ENCODE assay signal across 14 mouse cellular contexts in genomic region chr5:37825611-37826445, GRCm38 (mm10). TPM values are rescaled to one million over a fixed set of nuclear protein-coding genes. Genes with fewer than 3 reads are reported as not detected.
DNase-seq lines count a peak whose midpoint lies in the region; ATAC-seq lines count a peak whose summit lies in the region.
"Had no signal": no experiment of that assay in that cellular context is flagged by ENCODE, and none has a peak within 500 bp of the region (broad histone marks: within the 10 kb centered on the region; RNA-seq: fewer than 3 reads in every experiment).

No protein-coding gene starts in this region.

- peaks cover 100% of the 10 kb centered on the region for H3K27me3 ChIP-seq in forebrain, embryonic 10.5 days (ENCODE audit: poor library complexity, severe bottlenecking)
- peaks cover 99% of the 10 kb centered on the region for H3K27me3 ChIP-seq in forebrain, embryonic 13.5 days
- peaks cover 100% of the 10 kb centered on the region for H3K27me3 ChIP-seq in liver, embryonic 11.5 days (replicated peaks; ENCODE audit: control insufficient read depth, insufficient read depth, low read length)
- H3K27me3 ChIP-seq in hindbrain, embryonic 15.5 days: peaks cover 59% of the 10 kb centered on the region
- H3K27me3 ChIP-seq in neural tube, embryonic 15.5 days (replicated peaks): peaks cover 86% of the 10 kb centered on the region

- under 1% methylated on average over 37 of the region's 37 CpGs for WGBS in forebrain, embryonic 10.5 days
- under 1% methylated on average over 37 of the region's 37 CpGs for WGBS in forebrain, embryonic 13.5 days
- 1% methylated on average over 37 of the region's 37 CpGs for WGBS in liver, embryonic 11.5 days
- 2% methylated on average over 37 of the region's 37 CpGs for WGBS in hindbrain, embryonic 15.5 days
- 2% methylated on average over 37 of the region's 37 CpGs for WGBS in neural tube, embryonic 15.5 days

- H3K4me1 ChIP-seq in forebrain, embryonic 10.5 days: peaks cover 86% of the 10 kb centered on the region
- peaks cover 47% of the 10 kb centered on the region for H3K4me1 ChIP-seq in forebrain, embryonic 13.5 days
- peaks cover 19% of the 10 kb centered on the region for H3K4me1 ChIP-seq in liver, embryonic 11.5 days (replicated peaks; ENCODE audit: control insufficient read depth, insufficient read depth, low read length)
- H3K4me1 ChIP-seq in hindbrain, embryonic 15.5 days (replicated peaks): peaks cover 26% of the 10 kb centered on the region
- peaks cover 37% of the 10 kb centered on the region for H3K4me1 ChIP-seq in neural tube, embryonic 15.5 days

- peak overlapping the region; percentile 71 for H3K4me3 ChIP-seq in forebrain, embryonic 10.5 days
- no peak overlapping the region for H3K4me3 ChIP-seq in forebrain, embryonic 13.5 days
- H3K4me3 ChIP-seq in liver, embryonic 11.5 days (ENCODE audit: low read depth, low read length): 0 out of 2 replicates have a peak overlapping the region, but pooled peaks have one; percentile 6
- H3K4me3 ChIP-seq in hindbrain, embryonic 15.5 days: no peak overlapping the region
- 0 out of 2 replicates have a peak overlapping the region, but pooled peaks have one; percentile 2 for H3K4me3 ChIP-seq in neural tube, embryonic 15.5 days (replicated peaks)
- H3K4me3 ChIP-seq: erythroblast, embryonic 14.5 days; left cerebral cortex, adult 2 months had no signal

- peaks cover 6% of the 10 kb centered on the region for H3K36me3 ChIP-seq in forebrain, embryonic 10.5 days (replicated peaks)
- H3K36me3 ChIP-seq in forebrain, embryonic 13.5 days (ENCODE audit: poor library complexity, severe bottlenecking): no peaks in the 10 kb centered on the region
- no peaks in the 10 kb centered on the region for H3K36me3 ChIP-seq in liver, embryonic 11.5 days (ENCODE audit: control insufficient read depth, insufficient read depth, low read length)
- no peaks in the 10 kb centered on the region for H3K36me3 ChIP-seq in hindbrain, embryonic 15.5 days
- no peaks in the 10 kb centered on the region for H3K36me3 ChIP-seq in neural tube, embryonic 15.5 days

- peaks cover 4% of the 10 kb centered on the region for H3K9me3 ChIP-seq in forebrain, embryonic 10.5 days
- 0 out of 2 replicates have a peak, but pooled peaks cover 4% of the 10 kb centered on the region for H3K9me3 ChIP-seq in forebrain, embryonic 13.5 days (replicated peaks)
- H3K9me3 ChIP-seq in liver, embryonic 11.5 days (ENCODE audit: control insufficient read depth, low read length): no peaks in the 10 kb centered on the region
- no peaks in the 10 kb centered on the region for H3K9me3 ChIP-seq in hindbrain, embryonic 15.5 days
- H3K9me3 ChIP-seq in neural tube, embryonic 15.5 days (replicated peaks): peaks cover 6% of the 10 kb centered on the region; the same call in 1 of the 2 replicates

- H3K9ac ChIP-seq in forebrain, embryonic 13.5 days: no peak overlapping the region
- H3K9ac ChIP-seq in liver, embryonic 11.5 days (ENCODE audit: low read depth, low read length): no peak overlapping the region
- no peak overlapping the region for H3K9ac ChIP-seq in hindbrain, embryonic 15.5 days
- H3K9ac ChIP-seq in neural tube, embryonic 15.5 days (replicated peaks): no peak overlapping the region
- H3K9ac ChIP-seq: lung, embryonic 14.5 days had no signal

- intact Hi-C loops in left cerebral cortex, postnatal 10 days (cut with DNase I): loop anchor here (5.0 kb wide), 2 partner anchors 211 to 261 kb away; partner anchors contain the start of gene Stx18

- peak; percentile 72 for DNase-seq in forebrain, embryonic 10.5 days (ENCODE audit: extremely low spot score, low spot score)
- DNase-seq in liver, embryonic 11.5 days (ENCODE audit: low spot score): no peak
- DNase-seq in liver: no peak
- no peak for DNase-seq in cerebellum, adult 11 months
- DNase-seq in left cerebral cortex, postnatal 10 days (ENCODE audit: extremely low spot score in 1 of 2, low spot score in 2 of 2): no peak
- DNase-seq: lung, embryonic 14.5 days; thymus, postnatal 25 days had no signal

- no peak for ATAC-seq in forebrain, embryonic 13.5 days
- ATAC-seq in liver, embryonic 11.5 days (replicated peaks; ENCODE audit: low FRiP score): no peak
- ATAC-seq in hindbrain, embryonic 15.5 days (ENCODE audit: low FRiP score, low read depth): no peak
- ATAC-seq in neural tube, embryonic 15.5 days (ENCODE audit: low FRiP score): no peak

- peak overlapping the region; percentile 56; the same call in 1 of the 2 replicates for H3K27ac ChIP-seq in forebrain, embryonic 10.5 days
- H3K27ac ChIP-seq in forebrain, embryonic 13.5 days: no peak overlapping the region
- H3K27ac ChIP-seq in liver, embryonic 11.5 days (ENCODE audit: low read depth, low read length): no peak overlapping the region
- H3K27ac ChIP-seq in hindbrain, embryonic 15.5 days (replicated peaks): no peak overlapping the region
- H3K27ac ChIP-seq in neural tube, embryonic 15.5 days (replicated peaks): no peak overlapping the region
- H3K27ac ChIP-seq: left cerebral cortex, adult 2 months had no signal

- H3K4me2 ChIP-seq in forebrain, embryonic 13.5 days: no peak overlapping the region
- H3K4me2 ChIP-seq in liver, embryonic 11.5 days: no peak overlapping the region; the same call in 1 of the 2 replicates
- 0 out of 2 replicates have a peak overlapping the region, but pooled peaks have one; percentile 5 for H3K4me2 ChIP-seq in hindbrain, embryonic 15.5 days
- no peak overlapping the region for H3K4me2 ChIP-seq in neural tube, embryonic 15.5 days
- H3K4me2 ChIP-seq: lung, embryonic 14.5 days had no signal

RNA-seq across cellular contexts. Expression of gene Msx1, which starts 1.4 kb away (rescaled TPM):
- 176 and 192 TPM in 2 replicates for polyA plus RNA-seq in forebrain, embryonic 10.5 days (2016; fragmentation: Nextera tagmentation; extraction: Ambion mirVana)
- 17.7 and 20.2 TPM in 2 replicates for polyA plus RNA-seq in forebrain, embryonic 13.5 days (2015; fragmentation: Nextera tagmentation; extraction: Ambion mirVana)
- 6.9 and 9.2 TPM in 2 replicates for polyA plus RNA-seq in liver, embryonic 11.5 days (2014; fragmentation: Nextera tagmentation; extraction: Ambion mirVana)
- 26.4 and 36.7 TPM in 2 replicates for polyA plus RNA-seq in hindbrain, embryonic 15.5 days (2015; fragmentation: Nextera tagmentation; extraction: Ambion mirVana)
- 7.8 and 15.4 TPM in 2 replicates for polyA plus RNA-seq in neural tube, embryonic 15.5 days (2015; fragmentation: Nextera tagmentation; extraction: Ambion mirVana)
- 1 to 10 TPM; 2.6 to 3.4 TPM for total RNA-seq in left cerebral cortex, postnatal 10 days (2021)
- total RNA-seq: granulocyte monocyte progenitor cell, adult 5-6 weeks; monocyte, adult 5-6 weeks had no signal
- polyA plus RNA-seq: erythroblast, embryonic 14.5 days had no signal

Comparison
In these comparisons a context has a peak if more than half of its experiments do, and no peak if none do; other contexts are left out.
1. H3K4me3 ChIP-seq: peak in forebrain, embryonic 10.5 days (single experiment), liver, embryonic 11.5 days (single experiment) and neural tube, embryonic 15.5 days (single experiment); none in forebrain, embryonic 13.5 days (single experiment) and hindbrain, embryonic 15.5 days (single experiment).